Mouse (Mus musculus) ES-E14 (cell line): ENCODE results near the gene Gm17482.

ENCODE experiments used
- HCFC1 ChIP-seq: IDR thresholded peaks from 2 replicates; pipeline ENCODE4 v1.6.1; 2012; ENCODE audit warnings: low read length, inconsistent platforms, borderline replicate concordance; ENCODE audit not compliant: insufficient read depth
- MAFK ChIP-seq: IDR thresholded peaks from 2 replicates; pipeline ENCODE4 v1.6.1; 2014; ENCODE audit warnings: mild to moderate bottlenecking, low read depth, low read length, inconsistent platforms; ENCODE audit not compliant: insufficient read depth
- ZC3H11A ChIP-seq: IDR thresholded peaks from 2 replicates; pipeline ENCODE4 v1.6.1; 2012; ENCODE audit warnings: low read depth, mild to moderate bottlenecking, inconsistent platforms, low read length, borderline replicate concordance
- ZNF384 ChIP-seq: IDR thresholded peaks from 2 replicates; pipeline ENCODE4 v1.6.1; 2012; ENCODE audit warnings: low read depth, low read length, inconsistent platforms

GRCm38 (mm10) chr6:115231836-115232235 lies 4.7 kb downstream of the Gm17482 start:
- TF ChIP-seq MAFK (no peak), ZNF384 (no peak), ZC3H11A (no peak), HCFC1 (no peak)
